Mouse (Mus musculus) thymus, postnatal 0 days (tissue): ENCODE data around the gene Nr1h4. TPM values are rescaled to one million over a fixed set of nuclear protein-coding genes. Genes with fewer than 3 reads are reported as not detected.
"Not testable (repeated sequence)": the region's sequence is repeated elsewhere in the genome, so short reads cannot be mapped to it uniquely, and the experiment has no call there.

Experiments used
- DNase-seq: peaks from one replicate; pipeline ENCODE4 v3.0.0-alpha.2; 2015; ENCODE audit warnings: low spot score
- polyA plus RNA-seq: library from polyadenylated mRNA; unstranded; fragments of >200 nt; fragmentation: Nextera tagmentation; extraction: Ambion mirVana; gene quantifications from 2 replicates; pipeline ENCODE4 v1.2.1, GENCODE M21; 2015

Nr1h4 gene
- polyA plus RNA-seq = 0.20 and 0.30 TPM in 2 replicates

DNA sequence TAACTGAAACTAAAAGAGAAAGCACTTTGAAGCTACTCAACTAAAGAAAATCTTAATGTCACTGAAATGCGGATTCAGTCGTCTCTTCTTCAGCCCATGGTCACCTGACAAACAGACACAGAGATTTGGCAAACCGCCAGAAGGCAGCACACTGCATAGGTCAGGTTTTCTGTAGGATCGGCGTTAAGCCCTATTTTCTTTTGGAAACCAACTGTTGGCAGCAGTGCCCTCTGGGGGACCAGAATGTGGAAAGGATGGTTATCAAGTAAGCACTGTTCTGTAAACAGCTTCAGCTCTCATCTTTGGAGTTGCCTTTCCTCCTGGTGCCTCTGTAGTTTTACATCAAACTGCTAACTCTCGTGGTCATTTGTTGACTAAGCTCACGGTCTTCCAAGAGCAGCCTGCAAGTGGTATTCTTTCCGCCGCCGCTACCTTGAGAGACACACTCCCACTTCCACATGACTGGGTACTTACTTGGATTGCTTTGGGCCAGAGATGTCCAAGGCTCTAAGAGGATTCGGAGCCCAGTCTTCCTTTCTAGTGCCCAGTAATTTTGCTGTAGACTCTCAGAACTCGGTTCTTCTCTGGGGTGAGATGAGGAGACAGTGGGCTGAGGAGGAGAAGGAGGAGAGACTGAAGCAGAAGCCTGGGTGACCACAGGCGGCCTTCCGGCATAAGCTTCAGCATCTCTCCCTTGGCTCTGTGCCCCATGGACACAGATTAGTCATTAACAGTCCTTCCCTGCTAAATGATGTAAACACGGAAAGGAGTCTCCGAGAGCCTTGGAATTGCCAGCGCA lies at the start of gene Nr1h4:
Gene Nr1h4 (minus strand): TSS at position 657 of the 799 bp plus-strand sequence.
- DNase-seq = no peak

DNA sequence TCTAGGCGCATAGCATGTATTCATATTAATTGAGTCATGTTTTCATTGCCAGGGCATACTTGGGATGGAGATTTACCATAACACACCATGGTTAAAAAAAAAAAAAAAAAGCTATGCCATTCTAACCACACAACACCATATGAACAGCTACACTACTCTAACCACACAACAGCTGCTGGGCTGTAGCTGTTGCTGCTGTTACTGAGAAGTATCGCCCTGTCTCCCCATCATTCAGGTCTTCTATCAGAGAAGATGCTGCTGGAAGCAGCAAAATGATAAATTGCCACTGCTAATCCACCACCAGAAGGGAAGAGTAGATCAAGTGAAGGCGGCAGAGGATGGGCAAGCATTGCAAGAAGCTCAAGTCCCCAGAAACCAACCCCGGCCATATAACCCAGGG lies 45.4 kb upstream of the Nr1h4 start:
- no peak for DNase-seq

DNA sequence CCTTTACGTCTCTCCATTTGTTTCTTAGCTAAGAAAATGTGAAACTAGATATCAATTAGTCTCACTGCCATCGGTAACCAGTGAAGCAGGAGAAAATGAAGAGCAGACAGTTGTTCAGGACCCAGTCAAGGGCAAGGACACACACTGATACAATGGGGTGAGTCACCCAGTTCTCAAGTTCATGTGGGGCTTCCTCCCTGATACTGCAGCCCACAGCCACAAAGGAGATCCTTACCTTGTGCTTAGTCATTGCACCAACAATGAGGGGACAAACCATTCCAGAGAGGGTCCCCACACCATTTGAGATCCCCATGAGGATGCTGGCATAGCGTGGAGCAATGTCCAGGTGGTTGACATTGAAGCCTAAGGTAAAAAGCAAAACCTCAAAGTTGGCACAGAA lies 44.3 kb upstream of the Nr1h4 start:
- no peak for DNase-seq

DNA sequence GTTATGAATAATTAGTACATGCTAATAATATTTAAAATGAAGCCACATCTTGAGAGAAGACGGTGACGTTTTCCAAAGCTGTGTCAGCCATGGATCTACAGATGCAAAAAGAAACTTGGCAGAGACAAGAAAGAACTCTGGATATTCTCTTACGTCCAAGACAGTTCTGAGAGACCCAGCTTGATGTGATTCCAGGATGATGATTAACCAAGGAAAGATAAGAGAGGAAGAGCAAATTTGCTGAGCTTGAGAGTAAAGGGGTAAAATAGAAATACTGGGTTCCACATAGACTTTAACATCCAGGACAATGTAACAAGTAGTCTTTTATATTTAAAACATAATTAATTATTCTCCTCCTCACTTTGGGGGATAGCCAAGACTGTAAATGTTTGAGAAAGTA lies 40.0 kb upstream of the Nr1h4 start:
- DNase-seq = no peak

DNA sequence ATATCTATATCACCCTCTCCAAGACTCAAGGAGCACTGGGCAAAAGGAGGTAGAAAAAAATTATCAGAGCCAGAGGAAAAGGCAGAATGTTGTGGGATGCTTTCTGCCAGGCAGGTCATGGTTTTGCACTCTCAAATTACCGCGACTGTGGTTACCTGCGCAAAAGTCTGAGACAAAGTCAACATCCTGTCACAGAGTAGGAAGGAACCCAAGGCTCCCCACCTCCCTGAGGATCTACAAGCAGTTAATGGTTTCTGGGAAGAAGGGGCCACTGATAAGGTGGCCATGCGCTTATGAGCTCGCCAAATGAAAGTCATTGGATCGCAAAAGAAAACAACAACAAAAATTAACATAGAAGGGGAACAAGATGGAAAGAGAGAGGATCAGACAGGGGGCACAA lies 39.6 kb upstream of the Nr1h4 start:
- DNase-seq = no peak

DNA sequence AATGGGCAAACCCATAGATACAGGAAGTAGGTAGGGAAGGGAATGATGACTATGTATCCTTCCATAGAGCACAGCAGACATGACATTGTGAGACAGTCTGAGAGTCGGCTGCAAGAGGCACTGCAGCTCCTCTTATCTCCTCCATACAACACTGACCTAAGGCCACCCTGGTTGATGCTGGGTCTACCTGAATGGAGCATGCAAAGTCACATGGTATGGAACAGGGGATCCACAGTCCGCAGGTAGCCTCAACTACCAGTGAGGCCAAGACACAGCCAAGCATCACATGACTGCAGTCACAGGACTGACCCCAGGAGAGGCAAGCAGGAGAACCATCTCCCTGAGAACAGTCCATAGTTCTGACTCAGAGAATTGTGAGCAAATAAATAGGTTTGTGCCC lies 34.0 kb upstream of the Nr1h4 start:
- DNase-seq = no peak

DNA sequence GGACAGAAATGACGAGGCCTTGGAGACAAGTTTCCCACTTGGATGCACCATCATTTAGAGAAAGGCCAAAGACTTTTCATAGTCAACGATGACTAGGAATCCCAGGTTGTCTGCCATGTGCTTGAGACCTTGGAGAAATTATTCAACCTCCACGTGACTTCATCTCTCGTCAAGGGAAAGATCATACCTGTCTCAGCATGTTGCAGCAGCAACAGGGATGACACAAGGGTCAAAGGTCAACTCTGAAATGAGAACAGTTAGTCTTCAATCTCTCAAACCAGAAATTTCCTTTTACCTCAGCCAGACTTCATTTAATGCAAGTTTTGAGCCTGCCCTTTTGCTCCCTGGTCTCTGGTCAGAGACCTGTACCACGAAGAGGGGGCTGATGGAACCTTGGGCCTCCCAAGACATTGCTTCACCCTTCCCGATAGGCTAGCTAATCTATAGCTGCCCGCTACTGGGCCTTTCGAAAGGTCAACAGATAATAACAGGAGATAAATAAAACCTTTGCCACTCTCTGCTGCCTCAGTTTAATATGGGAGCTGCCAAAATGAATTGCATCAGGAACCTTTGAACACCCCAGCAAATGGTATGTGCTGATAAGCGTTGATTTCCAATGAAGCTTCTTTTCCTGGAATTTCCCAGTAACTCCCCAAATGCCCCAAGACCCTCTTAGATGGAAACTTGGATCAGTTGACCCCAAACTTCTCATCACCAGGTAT lies 32.1 kb upstream of the Nr1h4 start:
- DNase-seq = no peak

DNA sequence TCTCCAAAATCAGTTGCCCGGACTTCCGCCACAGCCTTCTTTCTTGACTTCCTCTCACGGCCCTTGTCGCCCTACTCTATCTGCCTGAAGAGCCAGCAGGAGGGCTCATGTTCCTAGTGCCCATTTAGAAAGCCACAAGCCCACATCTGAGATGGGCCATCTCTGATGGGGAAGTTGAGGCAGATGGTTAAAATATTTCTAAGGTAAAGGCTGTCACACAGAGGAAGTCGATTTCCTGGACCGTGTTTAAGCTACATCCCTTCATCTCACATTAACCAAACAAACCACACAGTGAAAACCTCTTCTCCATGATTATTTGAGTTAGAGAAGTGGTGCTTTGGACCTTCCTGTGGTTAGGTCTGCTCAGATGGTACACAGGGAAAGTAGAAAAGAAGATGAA lies 28.7 kb upstream of the Nr1h4 start:
- no peak for DNase-seq

DNA sequence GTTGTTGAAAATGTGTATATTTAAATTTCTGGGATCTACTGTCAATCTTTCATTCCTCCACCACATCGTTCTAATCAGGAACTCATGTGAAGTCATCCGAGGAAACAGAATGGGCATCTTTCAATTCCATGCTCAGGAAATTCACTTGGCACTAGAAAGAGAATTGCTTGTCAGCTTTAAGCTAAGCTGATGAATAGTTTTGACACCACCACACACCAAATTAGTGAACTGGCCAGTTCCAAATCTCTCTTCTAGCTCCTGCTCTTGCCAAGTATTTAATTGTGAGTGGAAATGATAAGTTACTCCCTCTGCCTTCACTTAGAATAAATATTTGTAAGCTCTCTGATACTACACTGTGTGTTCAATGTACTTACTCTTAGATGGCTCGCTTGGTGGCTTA lies 26.0 kb upstream of the Nr1h4 start:
- DNase-seq = no peak

DNA sequence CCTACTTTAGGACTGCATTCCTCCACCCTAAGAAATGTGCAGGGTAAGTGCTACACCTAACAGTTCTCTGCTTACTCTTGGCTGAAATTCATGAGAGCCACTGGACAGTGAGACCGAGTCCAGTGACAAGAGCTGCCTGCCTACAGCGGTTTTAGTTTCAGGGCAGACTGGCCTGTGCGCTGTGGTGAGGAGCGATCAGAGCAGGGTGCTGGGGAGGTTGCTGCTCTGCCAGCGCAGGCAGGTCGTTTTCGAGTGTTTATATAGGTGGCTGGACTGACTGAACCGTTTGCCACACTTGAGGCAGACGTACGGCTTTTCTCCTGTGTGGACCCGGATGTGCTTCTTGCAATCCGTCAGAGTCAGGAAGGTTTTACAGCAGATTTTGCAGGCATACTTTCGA lies 21.5 kb upstream of the Nr1h4 start:
- DNase-seq = not testable (repeated sequence)

DNA sequence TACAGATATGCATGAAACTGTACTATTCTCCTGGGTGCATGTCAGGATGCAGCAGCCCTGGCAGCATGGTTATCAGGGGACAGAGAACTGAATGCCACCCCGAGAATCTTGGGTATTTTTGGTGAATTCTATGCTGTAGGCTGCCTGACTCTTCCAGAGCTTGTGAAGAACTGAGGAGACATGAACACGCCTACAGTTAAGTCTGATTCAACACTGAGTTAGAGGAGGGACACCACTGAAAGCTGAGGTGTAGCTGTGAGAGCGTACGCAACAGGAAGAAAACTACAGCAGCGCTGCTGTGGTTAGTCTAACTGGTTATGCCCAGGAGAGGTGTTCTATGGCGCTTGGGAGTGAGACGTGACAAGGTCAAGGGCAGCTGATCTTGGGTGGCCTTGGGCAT lies 20.5 kb upstream of the Nr1h4 start:
- not testable (repeated sequence) for DNase-seq

DNA sequence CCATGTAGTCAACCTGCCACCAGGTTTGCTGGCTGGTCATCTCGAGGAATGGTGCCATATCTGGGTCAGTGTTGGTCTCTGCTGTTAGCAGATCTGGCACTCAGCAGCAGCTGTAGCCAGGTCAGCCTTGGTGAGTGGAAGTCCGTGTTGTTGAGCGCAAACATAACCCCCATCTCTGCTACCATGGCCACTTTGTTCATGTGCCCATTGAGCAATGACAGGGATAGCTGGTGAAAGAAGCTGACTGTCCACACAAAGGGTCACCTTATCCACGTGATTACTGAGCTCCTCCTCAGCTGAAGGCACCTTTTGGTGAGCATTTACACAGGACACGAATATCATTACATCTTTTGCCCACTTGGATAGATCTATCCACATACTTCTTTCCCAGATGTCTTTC lies 19.6 kb upstream of the Nr1h4 start:
- no peak for DNase-seq

DNA sequence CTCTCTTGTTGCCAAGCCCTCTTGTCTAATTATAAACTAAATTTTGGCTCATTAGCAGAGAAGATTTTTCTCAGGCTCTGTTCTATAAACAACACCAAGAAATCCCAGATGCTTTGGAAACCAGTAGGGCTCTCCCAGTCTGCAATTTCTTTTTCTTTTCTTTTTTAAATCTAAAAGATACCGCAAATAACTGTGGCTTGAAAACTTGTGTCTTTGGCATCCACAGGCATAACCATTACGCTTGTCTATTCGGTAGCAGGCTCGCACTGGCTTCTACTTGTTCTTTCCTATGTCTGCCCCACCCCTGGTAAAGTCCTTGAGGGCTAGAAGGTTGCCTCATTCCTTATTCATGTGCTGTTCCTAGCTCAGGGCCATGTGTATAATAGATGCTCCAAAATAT lies 18.3 kb upstream of the Nr1h4 start:
- no peak for DNase-seq

DNA sequence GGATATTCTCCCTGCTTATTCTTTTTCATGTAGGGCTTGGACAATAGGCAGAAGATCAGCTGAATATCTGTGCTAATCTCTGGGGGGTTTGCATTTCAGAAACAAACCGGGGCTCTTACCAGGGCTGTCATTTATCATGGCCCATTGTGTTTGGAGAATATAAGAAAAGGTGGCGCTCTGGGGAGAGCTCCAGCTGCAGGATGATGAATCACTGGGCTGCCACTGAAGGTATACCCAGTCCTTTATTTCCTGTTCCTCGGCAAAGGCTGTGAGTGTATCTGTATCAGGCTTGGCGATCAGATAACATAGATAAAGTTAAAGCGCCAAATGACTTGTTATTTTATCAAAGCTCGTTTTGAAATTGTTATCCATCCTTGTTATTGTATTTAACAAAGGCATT lies 14.6 kb upstream of the Nr1h4 start:
- no peak for DNase-seq

DNA sequence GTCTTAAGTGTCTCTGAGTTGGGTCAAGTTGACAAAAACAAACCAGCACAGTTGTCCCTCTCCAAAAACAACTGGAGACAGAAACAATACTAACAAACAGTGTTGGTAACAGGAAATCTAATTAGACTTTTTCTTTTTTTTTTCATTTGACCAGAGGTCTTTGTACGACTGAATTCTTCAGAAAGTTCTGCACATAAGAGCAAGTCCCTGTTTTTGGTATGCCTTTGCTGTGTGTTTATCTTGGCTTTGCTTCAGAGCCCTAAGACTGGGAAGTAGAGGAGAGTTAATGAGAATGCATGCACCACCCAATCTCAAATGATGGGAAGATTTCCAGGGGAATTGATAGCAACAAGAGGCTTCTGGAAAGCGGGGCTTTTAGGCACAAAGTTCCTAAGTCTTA lies 13.6 kb upstream of the Nr1h4 start:
- DNase-seq = no peak

DNA sequence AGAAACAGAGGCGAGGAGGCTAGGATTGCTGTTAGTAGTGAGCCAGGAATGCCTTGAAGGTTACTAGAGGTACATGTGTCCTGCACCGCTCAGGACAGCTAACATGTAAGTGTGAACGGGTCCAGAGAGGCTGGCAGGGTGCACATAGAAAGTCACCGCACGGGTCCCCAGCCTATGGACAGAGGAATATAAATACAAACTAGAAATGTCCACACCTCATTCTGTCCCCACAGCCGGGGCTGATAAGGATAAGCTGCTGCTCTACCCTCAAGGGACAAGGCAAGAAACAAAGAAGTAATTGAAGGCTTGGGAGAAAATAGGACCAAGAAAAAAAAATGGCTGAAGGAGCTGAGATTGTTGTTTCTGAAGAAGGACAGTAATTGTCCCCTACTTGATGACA lies 10.5 kb upstream of the Nr1h4 start:
- DNase-seq = no peak

DNA sequence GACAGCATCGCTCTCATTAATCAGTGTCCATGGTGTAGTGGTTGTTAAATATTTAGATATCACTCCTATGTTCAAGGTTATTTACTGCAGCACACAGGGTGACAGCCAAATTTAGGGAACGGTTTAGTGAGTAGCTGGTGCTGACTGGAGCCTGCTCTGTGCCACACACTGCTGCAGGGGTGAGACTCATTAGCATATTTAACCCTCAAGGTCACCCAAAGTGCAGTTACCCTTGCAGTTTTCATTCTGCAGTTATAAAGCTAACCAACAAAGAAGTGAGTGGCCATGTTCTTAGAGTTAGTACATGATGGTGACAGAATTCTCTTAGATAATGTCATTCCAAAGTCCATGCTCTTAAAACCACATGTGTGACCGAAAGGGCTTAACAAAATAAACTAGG lies 8.9 kb upstream of the Nr1h4 start:
- DNase-seq = no peak

DNA sequence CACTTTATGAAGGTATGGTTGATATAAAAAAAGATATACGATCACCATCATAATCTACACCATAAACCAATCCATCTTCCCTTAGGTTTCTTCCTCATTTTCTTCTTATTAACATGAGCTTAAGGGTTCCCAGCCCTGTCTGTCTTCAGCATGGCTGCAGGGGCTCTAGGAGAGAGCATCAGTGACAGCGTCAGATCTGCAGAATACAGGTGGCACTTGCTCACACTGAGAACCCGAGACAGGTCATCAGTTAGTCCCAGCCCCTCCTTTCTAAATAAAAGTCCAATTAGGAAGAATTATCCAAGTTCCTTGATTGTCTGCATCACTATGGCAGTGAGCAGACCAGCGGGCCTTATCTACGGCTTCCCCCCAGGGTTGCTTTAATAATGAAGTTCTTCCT lies 934 bp downstream of the Nr1h4 start:
- DNase-seq = no peak

DNA sequence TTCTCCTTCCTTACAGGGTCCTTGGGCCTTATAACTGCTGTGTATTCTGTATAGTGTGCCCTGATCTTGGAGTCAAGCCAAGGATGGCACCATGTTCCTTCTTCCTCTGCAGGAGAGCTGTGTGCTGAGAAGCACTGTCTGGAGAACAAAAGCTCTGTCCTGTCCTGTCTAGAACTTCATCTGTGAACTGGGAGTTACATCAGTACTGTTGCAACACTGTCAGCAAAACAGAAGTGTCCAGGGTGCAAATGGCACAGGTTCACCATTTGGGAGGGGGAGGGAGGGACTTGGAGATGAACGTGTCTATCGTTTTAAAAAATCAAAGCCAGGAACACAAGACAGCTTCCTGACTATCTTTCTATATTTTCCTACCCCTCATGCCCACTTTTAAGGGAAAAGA lies 1.4 kb downstream of the Nr1h4 start:
- no peak for DNase-seq

DNA sequence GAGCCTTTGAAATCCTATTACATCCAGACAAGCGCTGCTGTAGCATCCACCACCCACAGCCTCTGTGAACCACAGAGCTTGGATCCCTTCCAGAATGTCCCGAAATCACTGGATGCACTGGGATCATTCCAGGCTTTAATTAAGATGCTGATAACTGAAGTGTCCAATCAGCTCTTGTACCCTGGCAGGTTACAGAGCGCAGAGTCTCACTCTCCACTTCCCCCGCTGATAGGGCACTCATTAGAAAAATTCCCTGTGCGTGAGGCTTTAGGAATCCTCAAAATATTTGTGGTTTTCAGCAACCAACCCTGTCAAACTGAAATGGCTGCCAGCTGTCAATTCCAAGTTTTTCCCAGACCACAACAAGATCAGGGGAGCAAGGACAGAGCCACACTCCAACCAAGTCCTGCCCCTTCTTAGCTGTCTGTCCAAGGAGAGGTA lies 2.2 kb downstream of the Nr1h4 start:
- no peak for DNase-seq

DNA sequence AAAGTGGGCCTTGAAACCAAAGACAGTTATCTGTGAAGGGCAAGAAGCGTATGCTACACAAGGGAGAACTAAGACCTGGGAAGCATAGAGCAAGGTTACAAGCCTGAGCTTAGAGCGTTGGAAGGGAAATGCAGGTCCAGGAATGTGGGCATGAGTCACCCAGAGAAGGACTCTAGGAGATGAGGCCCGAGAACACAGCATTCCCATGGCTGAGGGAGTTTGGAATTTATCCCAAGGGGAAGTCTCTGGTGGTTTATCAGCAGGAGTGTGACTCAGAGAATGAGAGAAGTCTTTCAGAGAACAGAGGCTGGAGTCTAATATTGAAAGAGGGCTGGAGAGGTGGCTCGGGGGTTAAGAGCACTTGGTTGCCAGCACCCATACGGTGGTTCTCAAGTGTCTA lies 6.3 kb downstream of the Nr1h4 start:
- DNase-seq = no peak

DNA sequence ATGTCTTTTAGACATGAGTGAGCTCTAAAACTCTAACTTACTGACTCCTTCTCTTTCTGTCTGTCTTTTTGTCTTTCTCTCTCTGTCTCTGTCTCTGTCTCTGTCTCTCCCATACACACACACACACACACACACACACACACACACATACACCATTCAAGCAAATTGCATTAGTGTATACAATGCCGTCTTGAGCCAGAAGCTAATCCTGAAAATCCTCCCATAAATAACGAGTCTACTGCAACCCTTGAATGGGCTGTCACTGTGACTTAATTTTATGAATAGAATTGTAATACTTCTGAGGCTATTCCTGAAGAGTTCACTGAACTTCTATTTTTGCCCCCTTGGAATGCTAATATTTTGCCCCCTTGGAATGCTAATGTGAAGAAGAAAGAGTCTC lies 7.6 kb downstream of the Nr1h4 start:
- DNase-seq = no peak

DNA sequence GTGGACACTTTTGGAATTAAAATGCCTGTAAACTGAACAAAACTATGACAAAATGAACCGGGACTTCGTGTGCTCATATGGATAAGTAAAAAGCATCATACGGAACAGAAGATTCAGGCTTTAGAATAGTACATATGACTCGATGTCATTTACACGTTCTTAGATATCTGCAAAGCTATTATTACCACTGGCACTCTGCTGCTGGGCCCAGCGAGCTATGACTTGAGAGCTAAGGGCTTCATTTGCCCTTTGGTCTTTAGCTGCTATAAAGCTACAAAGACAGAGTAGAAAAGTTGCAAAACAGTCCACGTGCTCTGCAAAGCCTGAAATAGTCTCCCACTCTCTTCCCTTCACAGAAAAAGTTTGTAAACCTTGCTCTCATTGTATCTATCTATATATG lies 10.9 kb downstream of the Nr1h4 start:
- no peak for DNase-seq
